Mouse (Mus musculus): Measurements from ENCODE around the gene Sly. TPM values are rescaled to one million over a fixed set of nuclear protein-coding genes. Genes with fewer than 3 reads are reported as not detected.
"Not testable (repeated sequence)": the region's sequence is repeated elsewhere in the genome, so short reads cannot be mapped to it uniquely, and the experiment has no call there.

Sly gene
- total RNA-seq (2014; fragmentation: Nextera tagmentation) (not detected in 2 replicates), total RNA-seq (2017) (not detected in 2 replicates), polyA plus RNA-seq (2012) (not detected in 2 replicates)

DNA sequence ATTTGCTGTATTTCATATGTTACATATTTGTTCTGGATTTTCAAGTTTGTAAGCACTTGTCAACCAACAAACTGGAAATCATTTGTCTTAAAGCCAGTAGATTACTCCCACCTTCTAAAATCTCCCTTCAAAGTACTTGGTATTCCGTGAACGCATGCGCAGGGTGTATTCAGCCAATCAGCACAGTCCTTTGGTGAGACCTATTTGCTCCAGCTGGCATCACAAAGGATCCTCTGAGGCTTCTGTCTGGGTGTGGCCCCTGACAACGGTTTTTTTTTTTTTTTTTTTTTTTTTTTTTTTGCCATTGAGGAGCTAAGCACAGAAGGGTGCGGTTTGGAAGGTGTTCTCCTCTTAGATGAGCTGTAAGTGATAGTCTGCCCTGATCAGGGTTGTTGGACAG lies at the start of gene Sly:
TSS of gene Sly (plus strand) at position 301 of the 400 bp plus-strand sequence.
- ATAC-seq (ENCODE audit: extremely low read depth, insufficient number of reproducible peaks, low FRiP score, poor library complexity, severe bottlenecking); H3K4me1 ChIP-seq (ENCODE audit: insufficient read depth, low read depth, low read length); H3K27me3 ChIP-seq (ENCODE audit: insufficient read depth, low read length); H3K4me3 ChIP-seq (ENCODE audit: low read depth, low read length); DNase-seq (ENCODE audit: low spot score); H3K9me3 ChIP-seq (replicated peaks); H3K36me3 ChIP-seq (replicated peaks): not testable (repeated sequence)

All from G1E (cell line).